Mouse (Mus musculus): ENCODE measurements around the gene Myl6.
"Not testable (repeated sequence)": the region's sequence is repeated elsewhere in the genome, so short reads cannot be mapped to it uniquely, and the experiment has no call there.

The Myl6 gene

GRCm38 (mm10) chr10:128509831-128510230, 15.9 kb upstream of the Myl6 start:
- DNase-seq (ENCODE audit: low spot score): no peak

DNA sequence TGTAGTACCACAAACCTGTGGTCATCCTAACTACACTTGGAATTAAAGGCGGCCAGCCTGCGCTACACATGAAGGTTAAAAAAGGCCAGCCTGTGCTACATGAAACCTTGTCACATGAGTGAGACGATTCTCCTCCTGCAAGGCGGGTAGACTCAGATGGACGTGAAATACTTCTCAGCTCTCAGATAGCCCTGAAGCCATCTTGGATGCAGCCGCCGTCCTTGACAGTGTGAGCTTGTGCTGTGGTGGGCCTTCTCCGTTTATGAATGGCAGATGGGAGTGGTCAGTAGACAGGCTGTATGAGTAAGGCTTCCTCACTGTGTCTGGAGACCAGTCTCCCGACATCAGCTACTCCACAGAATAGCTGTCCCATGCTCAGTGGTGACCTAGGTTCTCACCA, 15.3 kb upstream of the Myl6 start:
- no peak for DNase-seq (ENCODE audit: low spot score)

- DNase-seq (ENCODE audit: low spot score): no peak
Measured at GRCm38 (mm10) chr10:128508260-128508659, 14.3 kb upstream of the Myl6 start.

DNA sequence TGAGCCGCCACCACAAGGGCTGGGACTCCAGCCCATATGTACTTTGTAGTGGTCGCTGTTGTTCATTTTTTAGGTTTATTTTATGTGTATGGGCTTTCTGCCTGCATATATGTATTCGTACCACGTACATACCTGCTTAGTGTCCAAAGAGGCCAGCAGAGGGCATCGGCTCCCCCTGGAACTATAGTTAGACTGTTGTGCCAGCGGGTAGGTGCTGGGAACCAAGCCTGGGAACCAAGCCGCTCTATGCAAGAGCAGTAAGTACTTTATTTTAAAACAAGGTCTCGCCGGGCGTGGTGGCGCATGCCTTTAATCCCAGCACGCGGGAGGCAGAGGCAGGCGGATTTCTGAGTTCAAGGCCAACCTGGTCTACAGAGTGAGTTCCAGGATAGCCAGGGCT, 12.0 kb upstream of the Myl6 start:
- no peak for DNase-seq (ENCODE audit: low spot score)

DNA sequence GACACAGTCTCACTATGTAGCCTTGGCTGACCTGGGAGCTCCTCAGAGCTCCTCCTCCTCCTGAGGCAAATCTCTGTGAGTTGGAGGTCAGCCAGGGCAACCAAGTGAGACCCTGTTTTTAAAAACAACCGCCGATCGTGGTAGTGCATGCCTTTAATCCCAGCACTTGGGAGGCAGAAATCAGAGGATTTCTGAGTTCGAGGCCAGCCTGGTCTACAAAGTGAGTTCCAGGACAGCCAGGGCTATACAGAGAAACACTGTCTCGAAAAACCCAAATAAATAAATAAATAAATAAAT, 11.4 kb upstream of the Myl6 start:
- not testable (repeated sequence) for DNase-seq (ENCODE audit: low spot score)

GRCm38 (mm10) chr10:128504641-128505370, 10.9 kb upstream of the Myl6 start:
- no peak for DNase-seq (ENCODE audit: low spot score)

DNA sequence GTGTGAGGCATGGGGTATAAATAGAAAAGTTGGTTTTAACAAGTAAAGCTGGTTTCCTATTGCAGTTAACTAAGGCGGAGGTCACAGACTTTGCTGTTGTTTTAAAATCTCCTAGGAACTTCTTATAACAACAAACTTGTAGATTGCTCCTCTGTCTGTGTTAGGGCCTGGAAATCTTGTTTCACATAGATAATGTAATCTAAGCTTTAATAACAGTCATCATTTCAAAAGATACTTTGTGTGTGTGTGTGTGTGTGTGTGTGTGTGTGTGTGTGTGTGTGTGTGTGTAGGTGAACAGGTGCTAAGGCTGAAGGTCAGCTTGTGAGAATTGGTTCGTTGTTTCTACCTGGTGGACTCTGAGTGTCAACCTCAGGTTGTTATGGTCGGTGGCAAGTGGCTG, 10.1 kb upstream of the Myl6 start:
- no peak for DNase-seq (ENCODE audit: low spot score)

GRCm38 (mm10) chr10:128503532-128503931, 9.6 kb upstream of the Myl6 start:
- DNase-seq (ENCODE audit: low spot score): no peak

GRCm38 (mm10) chr10:128502341-128502740, 8.4 kb upstream of the Myl6 start:
- no peak for DNase-seq (ENCODE audit: low spot score)

- DNase-seq (ENCODE audit: low spot score): peak; percentile 63
Measured at GRCm38 (mm10) chr10:128499116-128499671, 5.2 kb upstream of the Myl6 start.

GRCm38 (mm10) chr10:128498590-128498989, 4.6 kb upstream of the Myl6 start, which contains the start of gene Myl6b:
Myl6b (minus strand) TSS chr10:128498685.
- DNase-seq (ENCODE audit: low spot score): peak; percentile 96

GRCm38 (mm10) chr10:128497134-128497737, 3.3 kb upstream of the Myl6 start:
- no peak for DNase-seq (ENCODE audit: low spot score)

- no peak for DNase-seq (ENCODE audit: low spot score)
Measured at GRCm38 (mm10) chr10:128496509-128497077, 2.6 kb upstream of the Myl6 start.

- DNase-seq (ENCODE audit: low spot score): no peak
Measured at GRCm38 (mm10) chr10:128495903-128496302, 2.0 kb upstream of the Myl6 start.

DNA sequence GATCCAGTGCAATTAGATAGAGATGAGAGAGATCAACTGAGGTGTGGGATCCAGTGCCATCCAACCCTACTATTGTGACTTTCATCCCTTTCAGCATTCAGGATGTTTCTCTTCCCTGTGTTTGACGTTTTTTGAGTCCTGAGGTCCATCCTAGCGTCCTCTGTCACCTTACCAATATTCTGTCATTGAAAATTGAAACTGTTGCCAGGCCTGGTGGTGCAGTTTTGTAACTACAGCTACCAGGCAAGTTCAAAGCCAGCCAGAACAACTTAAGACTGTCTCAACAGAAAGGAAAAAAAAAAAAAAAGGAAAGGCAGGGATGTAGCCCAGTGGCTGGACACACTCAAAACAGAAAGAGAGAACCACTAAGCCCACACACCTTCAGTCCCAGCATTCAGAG, 1.3 kb upstream of the Myl6 start:
- DNase-seq (ENCODE audit: low spot score): no peak

DNA sequence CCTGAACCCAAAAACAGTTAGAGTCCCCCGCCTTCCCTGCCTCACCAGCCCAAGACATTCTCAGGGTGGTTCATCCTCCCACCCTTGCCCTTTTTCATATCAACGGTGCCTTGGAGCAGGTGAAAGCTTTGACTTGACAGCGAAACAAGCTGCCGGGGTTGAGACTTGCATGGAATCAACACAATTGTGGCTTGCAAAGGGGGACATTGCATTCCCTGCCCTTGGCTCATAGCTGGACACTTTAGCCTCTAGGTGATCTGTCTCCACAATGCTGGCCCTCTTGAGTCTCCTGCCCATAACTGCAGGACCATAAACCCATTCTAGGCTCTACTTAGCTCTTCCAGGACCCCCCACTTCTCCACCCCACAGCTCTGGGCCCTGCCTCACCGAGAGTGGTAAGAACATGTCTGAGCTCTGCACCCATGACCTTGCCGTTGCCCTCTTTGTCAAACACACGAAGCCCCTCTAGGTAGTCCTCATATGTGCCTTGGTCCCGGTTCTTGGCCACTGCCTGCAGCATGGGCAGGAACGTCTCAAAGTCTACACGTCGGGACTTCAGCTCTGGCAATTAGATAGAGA, 811 bp upstream of the Myl6 start:
- no peak for DNase-seq (ENCODE audit: low spot score)

DNA sequence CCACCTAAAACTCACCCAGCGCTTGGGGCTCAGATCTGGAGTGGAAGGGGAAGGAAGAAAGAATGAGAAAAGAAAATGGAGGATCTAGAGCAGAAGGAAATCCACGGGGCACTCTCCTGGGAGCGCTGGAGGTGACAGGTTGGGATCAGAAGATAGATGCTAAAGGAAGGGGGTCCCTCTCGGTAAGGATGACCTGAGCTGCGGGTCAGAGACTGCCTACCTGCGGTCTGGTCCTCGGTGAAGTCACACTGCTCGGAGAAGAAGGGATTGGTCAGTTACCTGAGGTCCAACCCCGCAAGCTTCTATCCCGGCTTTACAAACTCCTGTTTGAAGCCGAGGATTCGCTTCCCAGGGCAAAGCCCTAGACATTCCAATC, 638 bp downstream of the Myl6 start:
- DNase-seq (ENCODE audit: low spot score): no peak

- peak; percentile 76 for DNase-seq (ENCODE audit: low spot score)
Measured at GRCm38 (mm10) chr10:128492633-128493311, 1.2 kb downstream of the Myl6 start.

- not testable (repeated sequence) for DNase-seq (ENCODE audit: low spot score)
Measured at GRCm38 (mm10) chr10:128492051-128492450, 1.9 kb downstream of the Myl6 start.

- DNase-seq (ENCODE audit: low spot score): no peak
Measured at GRCm38 (mm10) chr10:128491495-128491894, 2.5 kb downstream of the Myl6 start.

- no peak for DNase-seq (ENCODE audit: low spot score)
Measured at GRCm38 (mm10) chr10:128490912-128491311, 3.0 kb downstream of the Myl6 start.

DNA sequence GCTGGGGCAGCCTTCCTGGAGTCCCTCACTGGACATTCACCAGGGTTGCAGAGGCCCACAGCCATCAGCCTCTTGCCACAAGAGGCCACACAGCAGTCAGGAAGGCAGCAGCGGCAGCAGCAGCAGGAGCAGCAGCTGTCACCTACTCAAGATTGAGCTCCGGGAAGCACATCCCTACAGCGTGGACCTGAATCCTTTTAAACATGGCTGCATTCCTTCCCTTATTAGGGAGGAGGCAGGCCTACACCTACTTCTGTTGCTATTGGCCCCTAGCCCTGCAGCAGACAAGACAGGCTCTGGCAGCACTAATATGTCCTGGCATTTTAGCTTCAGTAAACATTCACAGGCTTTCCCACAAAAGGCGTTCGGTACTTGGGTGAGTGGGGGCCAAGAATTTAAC, 3.7 kb downstream of the Myl6 start:
- peak; percentile 48 for DNase-seq (ENCODE audit: low spot score)
